Mouse (Mus musculus) hindbrain, embryonic 15.5 days (tissue): Measurements from ENCODE around the gene Gm14391. TPM values are rescaled to one million over a fixed set of nuclear protein-coding genes. Genes with fewer than 3 reads are reported as not detected.
"Not testable (repeated sequence)": the region's sequence is repeated elsewhere in the genome, so short reads cannot be mapped to it uniquely, and the experiment has no call there.

Experiments used
- ATAC-seq: fragments of 200-750 bp; cut with Nextera tagmentation; 2 replicates; pipeline ENCODE4 v1.8.0; 2017; ENCODE audit warnings: low read depth, moderate number of reproducible peaks, moderate TSS enrichment; ENCODE audit not compliant: low FRiP score
- H3K27ac ChIP-seq: fragments of 300-500 bp; sonication (generic); replicated peaks from 2 replicates; pipeline ENCODE4 v1.5.1; 2015; ENCODE audit warnings: mild to moderate bottlenecking, inconsistent platforms
- H3K27me3 ChIP-seq: fragments of 300-500 bp; sonication (generic); 2 replicates; pipeline ENCODE4 v1.6.1; 2015; ENCODE audit warnings: control low read depth, inconsistent platforms
- H3K36me3 ChIP-seq: fragments of 300-500 bp; sonication (generic); 2 replicates; pipeline ENCODE4 v1.6.1; 2015; ENCODE audit warnings: control low read depth, inconsistent platforms
- H3K4me1 ChIP-seq: fragments of 300-500 bp; sonication (generic); replicated peaks from 2 replicates; pipeline ENCODE4 v1.6.1; 2015; ENCODE audit warnings: control low read depth, inconsistent platforms
- H3K4me2 ChIP-seq: fragments of 300-500 bp; sonication (generic); 2 replicates; pipeline ENCODE4 v1.6.1; 2015; ENCODE audit warnings: moderate library complexity, mild to moderate bottlenecking, inconsistent platforms
- H3K4me3 ChIP-seq: fragments of 300-500 bp; sonication (generic); 2 replicates; pipeline ENCODE4 v1.5.1; 2015; ENCODE audit warnings: mild to moderate bottlenecking, inconsistent platforms
- H3K9ac ChIP-seq: fragments of 300-500 bp; sonication (generic); 2 replicates; pipeline ENCODE4 v1.6.1; 2015; ENCODE audit warnings: inconsistent platforms
- H3K9me3 ChIP-seq: fragments of 300-500 bp; sonication (generic); 2 replicates; pipeline ENCODE4 v1.6.1; 2016; ENCODE audit warnings: control low read depth, inconsistent platforms
- WGBS: fragments of 180-500 bp; shearing (Covaris S2); methylation state at CpG from one replicate; pipeline ENCODE4 v1.1.7; 2015; 5-methylcytosine and 5-hydroxymethylcytosine counted together
- polyA plus RNA-seq: library from polyadenylated mRNA; unstranded; fragments of >200 nt; fragmentation: Nextera tagmentation; extraction: Ambion mirVana; gene quantifications from 2 replicates; pipeline ENCODE4 v1.2.1, GENCODE M21; 2015

Gene Gm14391
- polyA plus RNA-seq: 11.0 and 12.4 TPM in 2 replicates

DNA sequence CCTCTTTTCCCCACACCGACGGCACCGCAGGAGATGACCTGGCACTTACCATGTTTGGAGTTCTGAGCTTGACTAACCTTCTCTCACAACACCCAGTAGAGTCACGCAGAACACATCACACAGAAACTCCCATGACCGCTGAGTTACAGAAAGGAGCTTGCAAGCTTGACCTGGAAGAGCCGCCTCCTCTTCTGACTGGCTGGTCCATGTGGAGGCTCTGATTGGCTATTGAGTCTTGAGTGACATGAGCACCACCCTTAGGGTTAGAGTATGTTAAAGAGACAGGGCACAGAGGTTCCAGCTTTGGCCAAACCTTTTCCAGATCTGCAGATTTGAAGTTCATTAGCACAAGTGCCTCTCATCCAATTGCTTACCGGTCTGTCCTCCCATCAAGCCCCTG lies at the start of gene Gm14391:
Gene Gm14391 (minus strand): TSS at position 186 of the 400 bp plus-strand sequence.
- ATAC-seq, H3K27ac ChIP-seq, H3K4me2 ChIP-seq, H3K9me3 ChIP-seq, H3K9ac ChIP-seq, H3K4me1 ChIP-seq, H3K36me3 ChIP-seq, H3K4me3 ChIP-seq, H3K27me3 ChIP-seq: not testable (repeated sequence)
- no CpG with 5 or more reads among the region's 7 CpGs for WGBS

DNA sequence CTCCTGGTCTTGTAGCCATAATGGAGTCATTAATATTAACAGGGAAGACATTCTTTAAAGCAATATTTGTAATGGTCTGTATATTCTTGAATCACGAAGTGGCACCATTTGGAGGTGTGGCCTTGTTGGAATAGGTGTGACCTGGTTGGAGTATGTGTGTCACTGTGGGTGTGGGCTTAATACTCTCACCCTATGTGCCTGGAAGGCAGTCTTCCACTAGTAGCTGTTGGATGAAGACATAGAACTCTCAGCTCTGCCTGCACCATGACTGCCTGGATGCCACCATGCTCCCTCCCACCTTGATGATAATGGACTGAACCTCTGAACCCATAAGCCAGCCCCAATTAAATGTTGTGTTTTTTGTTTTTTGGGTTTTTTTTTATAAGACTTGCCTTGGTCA lies 27.7 kb downstream of the Gm14391 start:
- 66% methylated on average over 1 of the region's 1 CpGs for WGBS
- not testable (repeated sequence) for H3K4me1 ChIP-seq, H3K4me3 ChIP-seq, H3K27ac ChIP-seq, ATAC-seq, H3K9ac ChIP-seq, H3K27me3 ChIP-seq, H3K4me2 ChIP-seq, H3K36me3 ChIP-seq, H3K9me3 ChIP-seq

DNA sequence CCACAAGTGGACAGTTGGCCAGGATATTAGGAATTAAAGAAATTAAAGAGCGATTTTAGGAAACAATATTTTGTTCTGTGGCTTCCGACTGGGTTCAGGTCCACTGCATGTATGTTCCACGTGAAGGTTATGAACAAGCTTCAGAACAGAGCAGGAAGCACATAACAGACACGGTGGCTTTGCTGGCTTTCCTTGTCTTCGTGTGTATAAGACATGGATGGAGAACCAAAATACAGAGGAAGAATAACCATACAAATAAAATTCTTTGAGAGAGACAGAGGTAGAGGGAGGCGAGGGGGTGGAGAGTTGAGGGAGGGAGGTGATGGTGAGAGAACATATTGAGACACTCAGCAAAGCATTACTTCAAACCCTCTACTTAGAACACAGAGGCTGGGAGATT lies 30.4 kb downstream of the Gm14391 start:
- Histone ChIP-seq H3K4me1 (no peaks in the 10 kb centered on the region), H3K9me3 (no peaks in the 10 kb centered on the region), H3K36me3 (no peaks in the 10 kb centered on the region), H3K9ac (no peak overlapping the region), H3K4me3 (no peak overlapping the region), H3K4me2 (no peak overlapping the region), H3K27ac (no peak overlapping the region), H3K27me3 (no peaks in the 10 kb centered on the region)
- ATAC-seq: no peak
- 85% methylated on average over 6 of the region's 6 CpGs for WGBS

DNA sequence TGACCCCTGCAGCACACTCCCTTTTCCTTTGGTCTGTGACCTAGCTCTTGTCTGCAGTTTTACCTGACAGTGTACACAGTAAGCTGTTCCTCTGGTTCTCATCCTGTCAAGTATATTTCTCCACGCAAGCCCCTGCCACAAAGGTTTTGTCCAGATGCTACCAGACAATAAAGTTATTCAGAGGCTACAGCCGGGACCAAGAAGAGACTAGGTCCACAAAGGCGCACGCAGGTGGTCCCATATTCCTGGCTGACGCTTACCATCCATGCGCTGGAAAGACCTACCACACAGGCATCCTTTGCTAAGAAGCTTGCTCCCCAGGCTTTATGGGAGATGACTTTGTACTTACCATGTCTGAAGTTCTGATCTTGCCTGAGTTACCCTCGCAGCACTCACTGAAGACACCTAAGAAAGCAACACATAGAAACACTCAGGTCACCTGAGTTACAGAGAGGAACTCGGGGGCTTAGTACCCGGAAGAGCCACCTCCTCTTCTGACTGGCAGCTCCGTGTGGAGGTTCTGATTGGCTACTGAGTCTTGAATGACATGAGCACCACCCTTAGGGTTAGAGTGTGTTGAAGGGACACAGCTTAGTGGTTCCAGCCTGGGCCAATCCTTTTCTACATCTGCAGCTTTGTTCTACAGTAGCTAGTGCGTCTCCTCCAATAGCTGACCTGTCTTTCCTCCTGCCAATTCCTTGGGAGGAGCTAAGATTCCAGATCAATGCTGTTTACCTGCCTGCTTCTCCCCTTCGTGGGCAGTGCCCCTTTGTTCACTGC lies 31.1 kb downstream of the Gm14391 start, which contains the start of gene Gm14443:
Gene Gm14443 (minus strand): TSS at position 471 of the 780 bp plus-strand sequence.
- not testable (repeated sequence) for H3K9ac ChIP-seq, H3K9me3 ChIP-seq, H3K27ac ChIP-seq, H3K4me3 ChIP-seq, H3K4me2 ChIP-seq, H3K4me1 ChIP-seq, H3K36me3 ChIP-seq, H3K27me3 ChIP-seq, ATAC-seq
- WGBS: 81% methylated on average over 12 of the region's 12 CpGs

DNA sequence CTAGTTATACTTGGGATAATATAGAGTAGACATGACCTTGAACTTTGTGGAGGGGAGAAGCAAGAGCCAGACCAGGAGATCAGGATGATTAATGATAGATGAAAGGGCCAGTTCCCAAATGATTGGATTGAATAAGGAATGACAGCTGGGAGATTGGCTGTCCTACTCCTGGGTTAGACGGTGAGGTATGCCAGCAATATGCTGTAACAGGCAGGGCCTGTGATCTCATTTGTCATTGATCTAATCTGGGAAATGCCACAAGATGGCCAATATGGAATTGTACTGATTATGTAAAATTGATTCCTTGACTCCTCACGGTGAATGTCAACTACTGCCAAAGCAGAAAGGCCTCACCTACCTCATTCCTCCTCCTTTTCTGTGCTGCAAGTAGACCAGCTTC lies 32.7 kb downstream of the Gm14391 start:
- not testable (repeated sequence) for H3K27me3 ChIP-seq, H3K9ac ChIP-seq, H3K4me2 ChIP-seq, H3K4me3 ChIP-seq, H3K9me3 ChIP-seq, H3K27ac ChIP-seq, H3K4me1 ChIP-seq, H3K36me3 ChIP-seq, ATAC-seq
- 82% methylated on average over 2 of the region's 2 CpGs for WGBS

DNA sequence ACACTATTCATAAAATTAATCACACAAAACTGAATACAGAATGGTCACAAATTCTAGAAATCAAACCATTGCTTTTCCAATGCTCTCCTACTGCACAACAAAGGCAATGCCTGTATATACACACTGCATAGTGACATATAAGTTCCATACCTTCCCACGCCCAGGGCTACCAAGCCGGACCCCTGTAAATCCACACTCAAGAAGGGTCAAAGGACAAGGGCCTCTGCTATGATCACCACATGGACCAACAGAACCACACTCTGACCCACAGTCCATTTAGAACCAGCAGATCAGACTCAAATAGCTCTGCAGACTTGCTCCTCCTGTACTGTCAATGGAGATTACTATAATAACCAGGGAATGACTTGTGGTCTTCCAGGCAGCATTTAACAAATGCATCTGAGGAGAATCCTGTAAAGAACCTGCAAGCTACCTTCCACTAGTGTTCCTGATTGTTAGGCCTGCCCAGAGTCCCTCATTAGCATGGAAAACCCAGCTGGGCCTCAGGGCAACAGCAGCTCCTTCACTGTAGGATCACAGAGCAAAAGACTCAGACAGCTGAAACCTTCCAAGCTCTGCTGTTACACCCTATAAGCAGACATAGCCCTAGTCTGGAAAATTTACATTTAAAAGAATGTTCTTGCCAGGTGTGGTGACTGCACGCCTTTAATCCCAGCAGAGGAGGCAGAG lies 33.7 kb downstream of the Gm14391 start:
- 86% methylated on average over 3 of the region's 3 CpGs for WGBS
- H3K27ac ChIP-seq, H3K9ac ChIP-seq, H3K9me3 ChIP-seq, H3K4me2 ChIP-seq, H3K4me3 ChIP-seq, ATAC-seq, H3K36me3 ChIP-seq, H3K27me3 ChIP-seq, H3K4me1 ChIP-seq: not testable (repeated sequence)

DNA sequence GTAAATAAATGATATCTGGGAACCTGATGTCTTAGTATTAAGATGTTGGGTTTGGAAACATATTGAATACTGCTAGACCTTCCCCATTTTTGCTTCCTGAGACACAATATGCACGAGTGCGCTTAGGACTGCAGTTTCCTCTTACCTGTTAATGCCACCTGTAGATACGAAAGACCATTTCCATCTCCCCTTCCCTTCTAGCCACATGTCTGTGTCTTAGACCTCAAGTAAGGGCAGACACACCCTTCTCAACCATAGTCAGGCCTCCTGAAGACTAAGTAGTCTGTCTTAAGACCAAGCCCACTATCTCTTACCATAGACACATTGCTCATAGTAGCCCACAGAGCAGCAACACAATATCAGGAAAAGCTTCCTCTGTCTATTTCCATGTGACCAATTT lies 34.6 kb downstream of the Gm14391 start:
- H3K36me3 ChIP-seq: no peaks in the 10 kb centered on the region
- WGBS: 91% methylated on average over 3 of the region's 3 CpGs
- ATAC-seq: no peak

DNA sequence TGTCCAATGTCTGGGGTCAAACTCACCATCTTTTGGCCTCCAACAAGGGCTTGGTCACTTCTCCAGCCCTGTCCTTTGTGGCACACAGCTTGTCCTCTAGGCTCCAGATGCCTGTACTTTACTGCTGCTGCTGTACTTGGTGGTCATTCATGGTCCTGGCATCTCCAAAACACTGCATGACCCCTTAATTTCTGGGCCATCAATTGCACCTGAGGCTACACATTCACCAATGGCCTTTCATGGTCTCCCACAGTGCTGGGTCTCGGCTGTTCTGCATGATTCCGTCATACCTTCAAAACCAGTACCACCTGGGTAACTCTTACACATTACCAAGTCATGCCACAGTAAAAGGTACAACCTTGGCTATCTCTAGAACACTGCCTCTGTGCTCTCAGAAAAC lies 39.8 kb downstream of the Gm14391 start:
- not testable (repeated sequence) for ATAC-seq, H3K36me3 ChIP-seq, H3K9ac ChIP-seq, H3K27me3 ChIP-seq, H3K4me3 ChIP-seq, H3K4me2 ChIP-seq, H3K9me3 ChIP-seq, H3K4me1 ChIP-seq, H3K27ac ChIP-seq
- WGBS: 83% methylated on average over 2 of the region's 2 CpGs

More for the DNA sequence above, 34.6 kb downstream of the Gm14391 start:
- Histone ChIP-seq H3K9me3 (no peaks in the 10 kb centered on the region), H3K27me3 (no peaks in the 10 kb centered on the region), H3K9ac (no peak overlapping the region), H3K27ac (no peak overlapping the region), H3K4me1 (no peaks in the 10 kb centered on the region), H3K4me2 (no peak overlapping the region), H3K4me3 (no peak overlapping the region)

DNA sequence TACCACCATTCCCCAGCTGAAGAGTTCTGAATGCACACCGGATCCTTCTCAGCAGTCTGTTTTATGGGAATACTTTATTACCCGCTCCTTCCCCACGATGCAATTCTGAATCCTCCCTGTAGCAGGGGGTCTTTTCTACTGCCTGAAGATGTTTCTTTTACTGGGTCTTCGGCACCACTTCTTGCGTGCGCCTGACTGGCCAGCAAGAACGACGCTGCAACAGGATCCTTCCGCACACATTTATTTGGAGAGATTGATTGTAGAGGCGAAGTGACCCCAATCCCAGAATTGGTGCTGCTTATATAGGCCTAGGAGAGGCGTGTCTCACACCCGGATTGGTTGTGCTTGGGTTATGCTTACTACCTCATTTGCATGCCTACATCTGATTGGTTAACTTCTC lies 41.6 kb downstream of the Gm14391 start:
- WGBS: 97% methylated on average over 12 of the region's 12 CpGs
- H3K4me1 ChIP-seq, H3K4me3 ChIP-seq, H3K36me3 ChIP-seq, H3K27me3 ChIP-seq, H3K9me3 ChIP-seq, ATAC-seq, H3K27ac ChIP-seq, H3K4me2 ChIP-seq, H3K9ac ChIP-seq: not testable (repeated sequence)

DNA sequence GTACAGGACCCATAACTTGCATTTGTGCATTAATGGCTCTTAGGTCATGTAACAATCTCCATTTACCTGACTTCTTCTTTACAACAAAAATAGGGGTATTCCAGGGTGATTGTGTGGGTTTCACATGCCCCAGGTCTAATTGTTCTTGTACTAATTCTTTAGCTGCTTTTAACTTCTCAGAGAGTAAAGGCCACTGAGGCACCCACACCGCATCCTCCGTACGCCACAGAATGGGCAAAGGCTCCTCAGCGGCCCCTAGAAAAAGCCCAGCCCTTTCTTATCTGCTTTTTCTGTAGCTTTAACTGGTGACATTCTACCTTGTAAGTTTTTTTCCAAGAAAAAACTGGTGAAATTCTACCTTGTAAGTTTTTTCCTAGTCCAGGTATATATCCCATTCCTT lies 45.3 kb downstream of the Gm14391 start:
- not testable (repeated sequence) for H3K4me3 ChIP-seq, ATAC-seq, H3K27ac ChIP-seq, H3K9ac ChIP-seq, H3K27me3 ChIP-seq, H3K4me1 ChIP-seq, H3K36me3 ChIP-seq, H3K4me2 ChIP-seq
- 0 out of 2 replicates have a peak, but pooled peaks cover 10% of the 10 kb centered on the region for H3K9me3 ChIP-seq
- 91% methylated on average over 4 of the region's 4 CpGs for WGBS

DNA sequence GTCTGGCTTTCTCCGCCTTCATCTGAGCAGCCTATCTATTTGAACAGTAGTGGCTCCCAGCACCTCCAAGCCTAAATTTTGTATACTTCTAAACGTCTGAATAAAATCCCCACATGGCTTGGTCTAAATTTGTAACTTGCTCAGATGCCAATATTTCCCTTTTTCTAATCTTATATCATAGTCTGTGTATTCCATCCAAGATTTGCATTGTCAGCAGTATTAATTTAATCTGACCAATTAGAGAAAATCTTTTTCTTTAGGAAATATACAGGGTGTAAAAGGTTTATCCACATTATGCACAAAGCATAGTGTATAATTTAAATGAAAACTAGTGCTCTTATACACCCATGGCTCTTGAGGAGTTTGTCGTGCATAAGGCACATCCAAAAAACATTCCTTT lies 48.1 kb downstream of the Gm14391 start:
- no peak for ATAC-seq
- Histone ChIP-seq H3K36me3 (no peaks in the 10 kb centered on the region), H3K4me2 (no peak overlapping the region), H3K27me3 (no peaks in the 10 kb centered on the region), H3K4me1 (no peaks in the 10 kb centered on the region), H3K4me3 (no peak overlapping the region), H3K9ac (no peak overlapping the region), H3K27ac (no peak overlapping the region), H3K9me3 (0 out of 2 replicates have a peak, but pooled peaks cover 9% of the 10 kb centered on the region)
- WGBS: 88% methylated on average over 3 of the region's 3 CpGs

DNA sequence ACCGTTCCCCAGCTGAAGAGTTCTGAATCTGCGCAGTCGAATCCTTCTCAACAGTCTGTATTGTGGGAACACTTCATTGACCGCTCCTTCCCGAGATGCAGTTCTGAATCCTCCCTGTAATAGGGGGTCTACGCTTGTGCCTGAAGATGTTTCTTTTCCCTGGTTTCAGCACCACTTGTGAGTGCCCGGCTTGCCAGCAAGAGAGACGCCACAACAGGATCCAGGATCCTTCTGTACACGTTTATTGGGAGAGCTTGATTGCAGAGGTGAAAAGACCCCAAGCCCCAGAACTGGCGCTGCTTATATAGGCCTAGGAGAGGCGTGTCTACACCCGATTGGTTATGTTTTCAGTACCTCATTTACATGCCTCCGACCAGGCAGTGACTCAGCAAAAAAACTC lies 50.0 kb downstream of the Gm14391 start:
- WGBS: 93% methylated on average over 13 of the region's 13 CpGs
- Histone ChIP-seq H3K36me3 (no peaks in the 10 kb centered on the region), H3K4me3 (no peak overlapping the region), H3K9ac (no peak overlapping the region), H3K27me3 (no peaks in the 10 kb centered on the region), H3K4me1 (no peaks in the 10 kb centered on the region), H3K9me3 (0 out of 2 replicates have a peak, but pooled peaks cover 9% of the 10 kb centered on the region), H3K4me2 (no peak overlapping the region), H3K27ac (no peak overlapping the region)
- ATAC-seq: no peak
